Mouse (Mus musculus) erythroblast, adult 5-6 weeks (primary cell): ENCODE measurements around the gene Map4k2. TPM values are rescaled to one million over a fixed set of nuclear protein-coding genes. Genes with fewer than 3 reads are reported as not detected.
A peak's percentile ranks its signal among the peaks of the same experiment; 100 is the strongest.

Source experiments
- ATAC-seq: replicated peaks from 2 replicates; pipeline ENCODE4 v1.8.0; 2016; ENCODE audit warnings: moderate number of reproducible peaks, mild to moderate bottlenecking, moderate TSS enrichment, inconsistent platforms; ENCODE audit not compliant: poor library complexity, low FRiP score, severe bottlenecking
- total RNA-seq, 2 experiments: library from RNA; stranded (forward) in 1 of 2; stranded (reverse) in 1 of 2; fragments of 150-400 nt in 1 of 2; fragments of 200-764, 138-1000 nt in 1 of 2; gene quantifications; 2 replicates each; pipeline versions ENCODE4 v1.2.3 to v1.2.4; 2015 to 2017; ENCODE audit warnings: low replicate concordance in 2 of 2

Map4k2 gene
- total RNA-seq, 2 experiments from 2014 or later, result 21.1 to 30.0 TPM

DNA sequence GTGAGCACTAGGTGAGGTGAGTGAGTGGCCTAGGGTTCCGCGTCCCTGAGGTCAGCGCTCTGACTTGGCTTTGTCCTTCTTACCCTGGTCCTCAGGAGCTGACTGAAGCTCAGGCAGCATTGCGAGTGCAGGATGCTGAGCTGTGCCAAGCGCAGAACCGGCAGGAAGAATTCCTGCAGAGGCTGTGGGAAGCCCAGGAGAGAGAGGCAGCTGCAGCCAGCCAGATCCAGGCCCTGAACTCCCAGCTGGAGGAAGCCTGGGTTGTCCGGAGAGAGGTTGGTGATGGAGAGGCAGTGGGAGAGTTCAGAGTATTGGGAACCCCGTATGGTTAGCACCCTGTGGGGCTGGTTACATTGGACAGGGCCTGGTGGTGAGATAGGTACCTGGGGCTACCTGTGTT lies 27.1 kb upstream of the Map4k2 start:
- no peak for ATAC-seq

DNA sequence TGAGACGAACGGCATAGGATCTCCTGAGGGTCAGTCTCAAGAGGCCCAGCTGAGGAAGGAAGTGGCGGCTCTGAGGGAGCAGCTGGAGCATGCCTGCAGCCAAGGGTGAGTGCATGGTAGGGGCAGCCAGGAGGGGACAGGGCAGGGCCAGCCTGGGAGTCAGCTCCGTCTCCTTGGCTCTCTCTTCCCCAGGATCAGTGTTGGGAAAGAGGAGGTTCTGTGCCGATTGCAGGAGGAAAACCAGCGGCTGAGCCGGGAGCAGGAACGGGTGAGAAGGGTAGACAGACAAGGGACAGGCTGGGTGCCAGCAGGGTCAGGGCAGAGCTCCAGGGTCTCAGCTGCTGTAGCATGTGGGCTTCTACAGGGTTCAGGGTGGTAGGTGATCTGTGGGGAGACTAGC lies 26.4 kb upstream of the Map4k2 start:
- ATAC-seq, result no peak

DNA sequence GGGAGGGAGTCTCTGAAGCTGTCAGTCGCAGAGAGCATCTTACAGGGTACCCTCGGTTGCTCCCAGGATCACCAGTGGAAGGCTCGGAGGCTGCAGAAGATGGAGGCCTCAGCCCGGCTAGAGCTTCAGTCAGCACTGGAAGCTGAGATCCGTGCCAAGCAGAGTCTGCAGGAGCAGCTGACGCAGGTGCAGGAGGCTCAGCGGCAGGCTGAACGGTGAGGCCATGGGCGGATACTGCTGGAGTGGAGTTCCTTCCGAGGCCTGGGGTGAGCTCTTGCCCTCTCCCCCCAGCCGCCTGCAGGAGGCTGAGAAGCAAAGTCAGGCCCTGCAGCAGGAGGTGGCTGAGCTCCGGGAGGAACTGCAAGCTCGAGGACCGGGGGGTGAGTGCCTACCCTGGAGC lies 25.4 kb upstream of the Map4k2 start:
- no peak for ATAC-seq

DNA sequence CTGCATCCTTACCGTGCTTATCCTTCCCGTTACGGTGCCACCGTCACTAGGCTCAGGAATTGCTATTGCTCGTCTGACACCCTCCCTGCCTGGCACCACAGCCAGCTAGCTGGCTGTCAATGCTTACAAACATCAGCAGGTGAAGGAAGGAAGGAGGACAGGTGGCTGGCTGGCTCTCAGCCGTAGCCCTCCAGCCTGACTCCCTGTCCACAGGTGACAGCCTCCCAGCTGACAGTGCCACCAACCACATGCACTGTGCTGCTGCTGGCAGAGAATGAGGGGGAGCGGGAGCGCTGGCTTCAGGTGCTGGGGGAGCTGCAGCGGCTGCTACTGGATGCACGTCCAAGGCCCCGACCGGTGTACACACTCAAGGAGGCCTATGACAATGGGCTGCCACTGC lies 22.8 kb upstream of the Map4k2 start:
- no peak for ATAC-seq

DNA sequence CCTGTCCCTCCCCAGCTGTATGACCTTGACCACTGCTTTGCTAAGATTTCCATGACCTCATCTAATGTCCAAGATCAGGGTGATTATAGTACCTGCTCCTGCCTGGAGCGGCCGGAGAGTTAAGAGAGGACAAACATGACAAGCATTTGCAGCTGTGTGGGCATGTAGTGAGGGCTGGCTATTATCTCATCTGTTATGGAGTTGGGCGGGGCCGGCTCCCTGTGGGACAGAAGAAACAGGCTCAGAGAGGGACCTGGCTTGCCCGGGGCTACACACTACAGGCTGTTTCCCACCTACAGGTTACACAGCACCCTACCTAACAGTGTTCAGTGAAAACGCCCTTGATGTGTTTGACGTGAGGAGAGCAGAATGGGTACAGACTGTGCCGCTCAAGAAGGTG lies 19.6 kb upstream of the Map4k2 start:
- ATAC-seq, result no peak

DNA sequence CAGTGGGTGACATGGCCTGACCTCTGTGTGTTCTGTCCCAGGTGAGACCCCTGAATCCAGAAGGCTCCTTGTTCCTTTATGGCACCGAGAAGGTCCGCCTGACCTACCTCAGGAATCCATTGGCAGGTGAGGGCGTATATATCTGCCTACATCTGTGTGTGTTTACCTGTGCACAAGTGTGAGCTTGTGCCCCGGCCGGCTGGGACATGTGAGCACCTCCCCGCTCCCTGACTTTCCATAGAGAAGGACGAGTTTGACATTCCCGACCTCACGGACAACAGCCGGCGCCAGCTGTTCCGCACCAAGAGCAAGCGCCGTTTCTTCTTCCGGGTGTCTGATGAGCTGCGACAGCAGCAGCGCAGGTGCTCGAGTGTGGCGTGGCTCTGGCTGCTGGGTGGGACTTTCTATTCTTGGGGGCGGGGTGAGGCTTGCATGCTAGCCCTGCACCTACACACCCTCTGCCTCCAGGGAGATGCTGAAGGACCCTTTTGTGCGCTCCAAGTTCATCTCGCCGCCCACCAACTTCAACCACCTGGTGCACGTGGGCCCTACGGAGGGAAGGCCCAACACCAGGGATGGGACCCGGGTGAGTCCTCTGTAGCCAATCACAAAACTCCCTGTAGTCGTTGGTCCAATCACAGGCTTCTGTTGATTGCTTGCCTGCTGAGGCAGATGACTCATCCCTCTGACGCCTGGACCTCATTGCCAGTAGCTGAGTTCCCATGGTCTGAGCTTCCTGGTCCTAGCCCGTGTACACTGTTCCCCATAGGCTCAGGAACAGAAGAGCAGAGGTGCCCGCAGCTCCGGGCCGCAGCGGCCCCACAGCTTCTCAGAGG lies 18.9 kb upstream of the Map4k2 start:
- ATAC-seq, result no peak

DNA sequence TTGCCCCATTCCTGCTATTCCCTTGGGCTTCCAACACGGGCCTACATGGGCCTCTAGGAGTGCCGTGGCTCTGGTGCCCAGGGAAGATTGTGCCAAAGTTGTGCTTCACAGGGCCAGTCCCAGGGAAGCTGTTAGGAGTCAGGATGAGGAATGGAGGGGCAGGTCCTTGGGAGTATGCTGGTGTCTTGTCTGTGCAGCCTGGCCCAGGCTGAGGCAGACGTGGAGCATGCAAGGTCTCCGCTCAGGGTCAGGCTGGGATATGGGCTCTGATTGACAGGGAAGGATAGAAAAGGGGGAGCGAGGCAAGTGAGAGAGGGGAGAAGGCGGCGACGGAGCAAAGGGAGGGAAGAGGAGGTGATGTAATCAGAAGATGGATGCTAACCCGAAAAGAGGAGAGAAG lies 16.2 kb upstream of the Map4k2 start:
- ATAC-seq, result no peak

DNA sequence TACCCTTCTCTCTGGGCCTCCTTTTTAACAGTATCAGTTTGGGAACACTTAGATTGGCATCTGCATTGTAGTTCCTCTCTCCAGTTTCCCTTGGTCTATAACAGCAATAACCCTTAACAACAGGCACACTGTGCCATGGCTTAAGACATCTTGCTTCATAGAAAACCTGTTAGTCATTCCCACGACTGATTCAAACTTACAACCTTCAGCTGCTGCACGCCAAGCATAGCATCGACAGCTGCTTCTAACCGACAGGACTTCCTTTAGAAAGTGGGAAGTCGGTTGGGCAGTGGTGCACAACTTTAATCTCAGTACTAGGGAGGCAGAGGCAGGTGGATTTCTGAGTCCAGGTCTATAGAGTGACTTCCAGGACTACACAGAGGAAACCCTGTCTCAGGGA lies 9.8 kb upstream of the Map4k2 start:
- no peak for ATAC-seq

DNA sequence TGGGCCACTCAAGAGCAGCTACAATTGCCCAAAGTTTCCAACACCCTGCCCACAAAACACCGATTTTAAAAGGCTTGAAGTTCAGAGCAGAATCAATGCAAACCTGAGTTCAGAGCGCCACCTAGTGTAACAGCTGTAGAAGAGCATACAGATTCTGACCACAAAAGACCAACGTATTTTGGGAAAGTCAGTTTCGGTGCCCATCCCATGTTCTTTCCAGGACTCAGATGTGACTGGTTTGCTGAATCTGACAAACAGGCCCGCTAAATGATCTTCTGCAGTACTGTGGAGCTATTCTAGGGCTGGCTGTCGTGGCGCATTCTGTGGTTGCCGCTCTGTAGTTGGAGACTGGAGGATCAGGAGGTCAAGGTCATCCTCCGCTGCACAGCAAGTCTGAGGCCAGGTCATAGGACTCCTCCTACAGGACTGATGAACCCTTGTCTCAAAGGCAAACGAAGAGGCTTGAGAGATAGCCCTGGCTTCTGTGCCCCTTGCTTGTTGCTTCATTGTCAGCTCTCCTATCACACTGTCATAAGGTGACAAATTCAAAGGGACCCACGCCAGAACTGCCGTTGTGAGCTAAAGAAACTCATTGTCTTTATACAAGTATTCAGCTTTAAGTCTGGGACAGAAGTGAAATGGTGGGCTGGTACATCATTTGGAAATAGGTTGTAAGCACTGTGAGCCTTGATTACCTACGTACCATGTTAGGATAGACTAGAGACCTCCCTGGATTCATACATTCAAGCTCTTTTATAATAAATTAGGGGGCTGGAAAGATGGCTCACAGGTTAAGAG lies 9.0 kb upstream of the Map4k2 start:
- 0 out of 2 replicates have a peak, but pooled peaks have one; percentile 49 for ATAC-seq

DNA sequence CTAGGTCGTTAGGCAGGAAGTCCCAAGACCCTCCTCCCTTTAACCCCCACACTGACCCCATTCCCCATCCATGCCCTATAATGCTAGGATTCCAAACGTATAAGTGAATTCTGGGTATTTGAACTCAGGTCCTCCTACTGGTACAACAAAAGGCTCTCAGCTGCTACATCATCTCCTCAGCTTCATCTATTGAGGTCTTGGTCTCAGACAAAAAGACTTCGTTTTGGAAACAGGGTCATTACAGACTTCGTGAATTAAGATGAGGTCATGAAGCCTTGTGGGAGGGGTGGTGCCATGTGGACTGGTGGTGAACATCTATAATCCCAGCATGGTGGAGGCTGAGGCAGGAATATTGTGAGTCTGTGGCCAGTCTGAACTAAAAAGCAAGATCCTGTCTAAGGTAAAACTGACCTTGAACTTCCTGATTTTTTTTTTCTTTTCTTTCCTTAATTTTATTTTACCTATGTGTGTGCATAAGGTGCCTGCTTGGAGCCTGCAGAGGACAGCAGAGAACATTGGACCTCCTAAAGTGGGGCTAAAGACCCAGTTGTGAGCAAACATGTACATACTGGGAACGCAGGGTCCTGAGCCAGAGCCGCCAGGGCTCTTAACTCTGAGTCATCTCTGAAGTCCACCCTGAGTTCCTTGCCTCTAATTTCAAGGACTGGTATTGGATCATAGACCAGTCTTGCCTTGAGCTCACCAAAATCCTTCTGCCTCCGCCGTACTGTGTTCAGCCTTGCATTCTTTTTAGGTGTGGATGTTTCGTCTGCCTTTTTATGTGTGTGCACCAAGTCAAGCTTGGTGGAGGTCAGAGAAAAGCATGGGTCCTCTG lies 7.0 kb upstream of the Map4k2 start:
- ATAC-seq, result no peak

DNA sequence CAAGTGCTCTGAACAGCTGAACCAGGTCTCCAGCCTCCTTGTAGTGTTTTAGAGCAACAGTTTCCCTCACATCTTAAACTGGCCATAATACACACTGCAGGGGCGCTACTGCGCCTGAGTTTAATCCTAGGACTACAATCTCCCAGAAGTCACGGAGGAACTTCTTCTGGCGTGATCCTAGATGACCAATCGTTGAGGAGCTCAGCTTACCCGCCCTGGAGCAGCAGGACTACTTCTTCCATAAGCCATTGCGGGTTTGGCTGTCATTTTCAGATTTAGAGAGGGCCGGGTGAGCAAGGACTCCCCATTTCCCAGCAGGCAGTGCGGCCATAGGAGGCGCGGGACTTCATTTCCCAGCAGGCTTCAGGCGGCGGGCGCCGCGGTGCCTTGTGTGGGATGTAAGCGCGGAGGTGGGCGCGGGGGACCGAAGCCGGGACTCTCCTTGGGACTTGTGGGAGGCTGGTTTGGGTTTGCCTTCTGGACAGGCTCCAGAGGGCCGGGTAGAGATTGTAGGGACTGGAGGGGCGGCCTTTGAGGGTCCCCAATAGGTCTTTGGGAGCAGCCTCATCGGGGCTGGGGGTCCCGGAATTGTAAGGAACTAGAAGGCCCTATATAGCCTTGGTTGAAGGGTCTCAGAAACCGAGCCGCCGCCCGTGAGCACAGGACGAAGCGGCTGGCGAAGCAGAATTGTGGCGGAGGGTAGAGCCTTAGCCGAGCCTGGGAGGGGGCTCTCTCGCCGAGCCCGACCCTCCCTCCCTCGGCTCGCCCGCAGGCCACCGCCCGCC lies 6.1 kb upstream of the Map4k2 start, which contains the start of gene Men1:
Gene Men1, plus strand, starts transcription at position 307 of the 785 bp plus-strand sequence.
- peak; percentile 84 for ATAC-seq

DNA sequence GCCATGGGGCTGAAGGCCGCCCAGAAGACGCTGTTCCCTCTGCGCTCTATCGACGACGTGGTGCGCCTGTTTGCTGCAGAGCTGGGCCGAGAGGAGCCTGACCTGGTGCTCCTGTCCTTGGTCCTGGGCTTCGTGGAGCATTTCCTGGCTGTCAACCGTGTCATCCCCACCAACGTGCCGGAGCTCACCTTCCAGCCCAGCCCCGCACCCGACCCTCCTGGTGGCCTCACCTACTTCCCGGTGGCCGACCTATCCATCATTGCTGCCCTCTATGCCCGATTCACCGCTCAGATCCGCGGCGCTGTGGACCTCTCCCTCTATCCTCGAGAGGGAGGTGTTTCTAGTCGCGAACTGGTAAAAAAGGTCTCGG lies 5.5 kb upstream of the Map4k2 start:
- ATAC-seq, result 0 out of 2 replicates have a peak, but pooled peaks have one; percentile 19

DNA sequence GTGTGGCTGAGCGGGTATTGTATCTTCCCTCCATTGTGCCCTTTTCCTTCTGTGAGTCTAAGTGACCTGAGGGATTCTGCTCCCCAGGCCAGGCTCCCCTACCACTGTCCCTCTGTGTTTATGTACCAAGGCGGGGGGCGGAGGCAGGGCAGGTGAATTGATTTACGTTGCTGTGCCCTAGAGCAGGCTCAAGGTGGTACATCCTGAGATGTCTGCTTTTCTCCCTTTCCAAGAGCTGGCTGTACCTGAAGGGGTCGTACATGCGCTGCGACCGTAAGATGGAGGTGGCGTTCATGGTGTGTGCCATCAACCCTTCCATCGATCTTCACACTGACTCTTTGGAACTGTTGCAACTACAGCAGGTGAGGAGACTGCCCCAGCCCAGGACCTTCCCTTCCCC lies 4.0 kb upstream of the Map4k2 start:
- no peak for ATAC-seq

DNA sequence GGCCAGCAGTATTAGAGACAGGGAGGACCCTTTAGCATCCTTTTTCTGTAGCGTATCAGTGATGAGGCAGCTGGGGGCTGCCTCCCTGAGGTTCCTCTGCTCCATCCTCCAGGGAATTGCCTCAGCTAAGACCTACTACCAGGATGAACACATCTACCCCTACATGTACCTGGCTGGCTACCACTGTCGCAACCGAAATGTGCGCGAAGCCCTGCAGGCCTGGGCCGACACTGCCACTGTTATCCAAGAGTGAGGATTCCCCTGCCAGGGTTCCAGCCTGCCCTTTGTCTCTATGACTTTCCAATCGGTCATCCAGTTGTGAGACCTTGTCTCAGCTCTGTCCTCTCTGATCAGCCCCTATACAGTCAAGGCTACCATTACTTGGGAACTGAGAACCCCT lies 2.8 kb upstream of the Map4k2 start:
- no peak for ATAC-seq

DNA sequence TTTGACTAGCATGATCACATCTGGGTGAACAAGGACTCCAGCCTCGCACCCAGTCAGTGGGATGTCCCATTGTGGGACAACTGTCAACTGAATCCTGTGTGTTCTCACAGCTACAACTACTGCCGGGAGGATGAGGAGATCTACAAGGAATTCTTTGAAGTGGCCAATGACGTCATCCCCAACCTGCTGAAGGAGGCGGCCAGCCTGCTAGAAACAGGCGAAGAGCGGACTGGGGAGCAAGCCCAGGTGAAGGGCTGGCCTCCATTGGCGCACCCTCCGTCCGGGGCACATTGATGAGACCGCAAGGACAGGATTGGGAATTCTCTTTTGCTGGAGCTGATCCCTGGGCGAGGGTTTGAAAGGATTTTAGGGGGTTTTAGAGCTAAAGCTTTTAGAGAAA lies 2.2 kb upstream of the Map4k2 start:
- no peak for ATAC-seq

DNA sequence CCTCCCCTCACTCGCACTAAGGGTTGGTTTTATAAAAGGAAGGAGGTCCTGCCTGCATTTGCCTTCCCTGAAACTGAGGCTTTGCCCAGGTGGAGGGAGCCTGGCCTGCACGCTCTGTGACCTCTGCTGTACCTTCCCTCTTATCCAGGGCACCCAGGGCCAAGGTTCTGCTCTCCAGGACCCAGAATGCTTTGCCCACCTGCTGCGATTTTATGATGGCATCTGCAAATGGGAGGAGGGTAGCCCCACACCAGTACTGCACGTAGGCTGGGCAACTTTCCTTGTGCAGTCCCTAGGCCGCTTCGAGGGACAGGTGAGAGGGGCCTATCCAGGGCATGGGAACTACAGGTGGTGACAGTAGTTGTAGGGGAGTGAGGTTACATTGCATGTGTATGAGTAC lies 1.7 kb upstream of the Map4k2 start:
- no peak for ATAC-seq

DNA sequence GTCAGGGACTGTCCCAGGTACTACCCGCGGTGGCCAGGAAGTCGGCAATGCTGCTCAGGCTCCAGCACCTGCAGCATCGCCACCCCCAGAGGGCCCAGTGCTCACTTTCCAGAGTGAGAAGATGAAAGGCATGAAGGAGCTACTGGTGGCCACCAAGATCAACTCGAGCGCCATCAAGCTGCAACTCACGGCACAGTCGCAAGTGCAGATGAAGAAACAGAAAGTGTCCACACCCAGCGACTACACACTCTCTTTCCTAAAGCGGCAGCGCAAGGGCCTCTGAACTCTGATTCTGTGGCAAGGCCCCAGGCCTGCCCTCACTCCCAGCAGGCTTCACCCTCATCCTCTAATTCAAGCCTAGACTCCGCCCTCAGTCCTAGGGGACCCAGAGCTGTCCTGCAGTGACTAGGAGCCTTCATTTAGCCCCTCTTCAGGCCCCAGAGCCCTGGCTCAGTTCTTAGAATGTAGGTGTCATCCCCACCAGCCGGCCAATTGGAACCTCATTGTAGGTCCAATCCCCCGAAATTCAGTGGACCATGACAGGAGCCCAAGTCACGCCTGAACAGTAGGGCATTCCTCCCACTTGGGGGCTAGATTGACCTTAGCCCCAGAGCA lies 938 bp upstream of the Map4k2 start:
- peak; percentile 52 for ATAC-seq

DNA sequence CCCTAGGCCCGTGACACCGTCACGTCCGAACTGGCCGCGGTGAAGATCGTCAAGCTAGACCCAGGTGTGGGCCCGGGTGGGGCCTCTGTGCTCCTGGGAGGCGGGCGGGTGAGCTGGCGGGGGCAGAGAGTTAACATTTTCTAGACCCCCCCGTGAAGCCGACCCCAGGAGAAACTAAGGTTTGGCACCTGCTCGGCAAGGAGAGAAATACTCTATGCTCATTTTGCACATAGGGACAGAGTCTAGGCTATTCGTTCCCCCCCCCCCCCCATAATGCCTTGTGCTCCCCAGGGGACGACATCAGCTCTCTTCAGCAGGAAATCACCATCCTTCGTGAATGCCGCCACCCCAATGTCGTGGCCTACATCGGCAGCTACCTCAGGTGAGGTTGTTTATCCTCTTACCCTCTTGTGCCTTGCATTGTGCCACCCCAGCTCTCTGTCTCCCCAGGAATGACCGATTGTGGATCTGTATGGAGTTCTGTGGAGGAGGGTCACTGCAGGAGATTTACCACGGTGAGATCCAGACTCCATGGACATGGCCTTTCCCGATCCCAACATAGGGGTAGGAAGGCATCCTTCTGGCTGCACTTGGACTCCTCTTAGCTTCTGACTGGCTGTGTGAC lies 630 bp downstream of the Map4k2 start:
- no peak for ATAC-seq
